Mouse (Mus musculus) ES-E14 (cell line): ENCODE data around the gene Taf1c. TPM values are rescaled to one million over a fixed set of nuclear protein-coding genes. Genes with fewer than 3 reads are reported as not detected.

Experiments used
- DNase-seq: peaks from one replicate; pipeline ENCODE4 v3.0.0-alpha.2; 2013; ENCODE audit warnings: low read depth, low spot score
- H3K27ac ChIP-seq: 2 replicates; pipeline ENCODE4 v1.5.1; 2012; ENCODE audit warnings: low read depth, mild to moderate bottlenecking, low read length, moderate library complexity, mixed read lengths; ENCODE audit not compliant: poor library complexity, insufficient read depth, severe bottlenecking
- H3K36me3 ChIP-seq: 2 replicates; pipeline ENCODE4 v1.6.1; 2012; ENCODE audit warnings: mild to moderate bottlenecking, low read length, moderate library complexity, mixed read lengths; ENCODE audit not compliant: control insufficient read depth, poor library complexity, insufficient read depth, severe bottlenecking
- H3K4me1 ChIP-seq, 2 experiments: fragments of 150-350 bp in 1 of 2; sonication (generic) in 1 of 2; 2 replicates each; pipeline ENCODE4 v1.6.1; 2012; ENCODE audit warnings: low read length in 2 of 2, mild to moderate bottlenecking in 1 of 2, mixed read lengths in 1 of 2; ENCODE audit not compliant: control insufficient read depth in 2 of 2, insufficient read depth in 2 of 2, poor library complexity in 1 of 2
- H3K4me3 ChIP-seq, 2 experiments: fragments of 150-350 bp in 1 of 2; sonication (generic) in 1 of 2; 2 replicates each; pipeline ENCODE4 v1.5.1; 2012; ENCODE audit warnings: low read length in 2 of 2, low read depth in 1 of 2, mild to moderate bottlenecking in 1 of 2, mixed read lengths in 1 of 2; ENCODE audit not compliant: insufficient read depth in 1 of 2, poor library complexity in 1 of 2, severe bottlenecking in 1 of 2
- H3K9ac ChIP-seq: 2 replicates; pipeline ENCODE4 v1.6.1; 2012; ENCODE audit warnings: low read depth, mild to moderate bottlenecking, low read length, mixed read lengths; ENCODE audit not compliant: poor library complexity, insufficient read depth, severe bottlenecking
- H3K9me3 ChIP-seq: fragments of 150-350 bp; sonication (generic); 2 replicates; pipeline ENCODE4 v1.6.1; 2012; ENCODE audit warnings: low read depth, mild to moderate bottlenecking, low read length; ENCODE audit not compliant: control insufficient read depth, insufficient read depth
- CHD2 ChIP-seq: IDR thresholded peaks from 2 replicates; pipeline ENCODE4 v1.6.1; 2014; ENCODE audit warnings: mild to moderate bottlenecking, low read depth, low read length, inconsistent platforms
- HCFC1 ChIP-seq: IDR thresholded peaks from 2 replicates; pipeline ENCODE4 v1.6.1; 2012; ENCODE audit warnings: low read length, inconsistent platforms, borderline replicate concordance; ENCODE audit not compliant: insufficient read depth
- MAFK ChIP-seq: IDR thresholded peaks from 2 replicates; pipeline ENCODE4 v1.6.1; 2014; ENCODE audit warnings: mild to moderate bottlenecking, low read depth, low read length, inconsistent platforms; ENCODE audit not compliant: insufficient read depth
- ZC3H11A ChIP-seq: IDR thresholded peaks from 2 replicates; pipeline ENCODE4 v1.6.1; 2012; ENCODE audit warnings: low read depth, mild to moderate bottlenecking, inconsistent platforms, low read length, borderline replicate concordance
- ZNF384 ChIP-seq: IDR thresholded peaks from 2 replicates; pipeline ENCODE4 v1.6.1; 2012; ENCODE audit warnings: low read depth, low read length, inconsistent platforms
- in situ Hi-C, 2 experiments: fragments of 600-800 bp; cut with MboI; formaldehyde crosslinking; loops; one replicate each; pipeline ENCODE4 v1.15.1; 2025; ENCODE audit warnings: low sequenced_read_pairs in 2 of 2, inconsistent platforms in 1 of 2; ENCODE audit not compliant: unreplicated experiment in 2 of 2
- total RNA-seq: library from RNA; depleted of rRNA; stranded (reverse); fragments of 300-350 nt; gene quantifications from 2 replicates; pipeline ENCODE4 v1.2.3, GENCODE M21; 2012

Gene Taf1c
- total RNA-seq, 1 experiment, result 24.8 TPM

- in situ Hi-C loops, result no loop called here
- Histone ChIP-seq H3K4me3 (no peak overlapping the region), H3K9ac (no peak overlapping the region), H3K36me3 (peaks cover 14% of the 10 kb centered on the region; the same call in 1 of the 2 replicates), H3K27ac (no peak overlapping the region), H3K4me1 (peaks cover 3 to 11% of the 10 kb centered on the region in 2 experiments; a peak in 2 of 4 replicates), H3K9me3 (no peaks in the 10 kb centered on the region)
- TF ChIP-seq HCFC1, result no peak
- TF ChIP-seq CHD2, result no peak
- no peak for TF ChIP-seq ZNF384
- TF ChIP-seq MAFK, result no peak
- no peak for TF ChIP-seq ZC3H11A
- no peak for DNase-seq
These were observed 36.1 kb downstream of the Taf1c start for GRCm38 (mm10) chr8:119568951-119569350.

- H3K36me3 ChIP-seq, result peaks cover 18% of the 10 kb centered on the region; the same call in 1 of the 2 replicates
- H3K4me3 ChIP-seq, result no peak overlapping the region
- no peak for TF ChIP-seq MAFK
- TF ChIP-seq HCFC1, result no peak
- no peak for TF ChIP-seq ZC3H11A
- TF ChIP-seq CHD2, result no peak
- TF ChIP-seq ZNF384, result no peak
- H3K9ac ChIP-seq, result no peak overlapping the region
- no peaks in the 10 kb centered on the region for H3K9me3 ChIP-seq
- no peak for DNase-seq
- H3K27ac ChIP-seq, result no peak overlapping the region
- in situ Hi-C loops, result no loop called here
- peaks cover 3 to 11% of the 10 kb centered on the region in 2 experiments; a peak in 2 of 4 replicates for H3K4me1 ChIP-seq
These were observed 36.8 kb downstream of the Taf1c start for GRCm38 (mm10) chr8:119568251-119568650.

DNA sequence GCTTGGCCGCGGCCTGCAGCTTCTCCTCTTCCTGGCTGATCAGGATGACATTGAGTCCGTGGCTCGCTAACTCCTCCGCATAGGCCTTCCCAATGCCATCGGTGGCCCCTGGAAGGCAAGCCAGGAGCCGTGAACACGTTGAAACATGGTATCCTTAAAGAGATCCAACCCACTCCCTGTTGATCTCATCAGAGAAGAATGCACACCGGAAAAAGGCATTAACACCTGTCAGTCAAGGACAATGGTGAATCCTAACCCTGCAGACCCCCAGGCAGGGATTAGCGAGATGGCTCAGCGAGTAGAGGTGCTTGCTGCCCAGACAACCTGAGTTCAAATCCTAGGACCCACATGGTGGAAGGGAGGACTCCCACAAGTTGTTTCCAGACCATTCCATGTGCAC lies 38.7 kb downstream of the Taf1c start:
- H3K4me3 ChIP-seq, result peak overlapping the region in 1 of 2 experiments; percentile 40; a peak in 1 of 4 replicates
- peak overlapping the region; percentile 5; the same call in 1 of the 2 replicates for H3K27ac ChIP-seq
- peaks cover 3 to 11% of the 10 kb centered on the region in 2 experiments; a peak in 2 of 4 replicates for H3K4me1 ChIP-seq
- H3K9ac ChIP-seq, result peak overlapping the region; percentile 20; the same call in 1 of the 2 replicates
- in situ Hi-C loops, result no loop called here
- TF ChIP-seq ZC3H11A, result no peak
- TF ChIP-seq HCFC1, result no peak
- no peak for TF ChIP-seq ZNF384
- TF ChIP-seq MAFK, result no peak
- TF ChIP-seq CHD2, result no peak
- peaks cover 22% of the 10 kb centered on the region; the same call in 1 of the 2 replicates for H3K36me3 ChIP-seq
- no peaks in the 10 kb centered on the region for H3K9me3 ChIP-seq
- peak; percentile 53 for DNase-seq

DNA sequence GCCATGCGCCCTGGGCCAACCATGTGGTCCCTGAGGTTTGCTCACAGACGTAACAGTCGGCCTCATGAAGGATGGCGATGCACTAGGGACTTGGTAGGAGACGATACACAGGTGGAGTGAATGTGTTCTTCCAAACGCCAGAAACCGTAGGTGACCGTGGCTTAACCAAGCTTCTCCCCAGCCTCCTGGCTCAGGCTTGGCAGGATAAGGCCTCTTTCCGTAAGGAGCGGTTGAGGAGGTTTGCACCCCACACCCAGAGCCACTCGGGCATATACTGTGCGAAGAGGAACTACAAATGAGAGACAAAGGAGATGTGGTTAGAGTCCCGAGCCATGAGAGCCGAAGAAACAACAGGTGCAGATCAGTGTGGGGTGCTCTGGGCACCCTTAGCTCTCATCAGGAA lies 41.2 kb downstream of the Taf1c start:
- H3K9ac ChIP-seq, result no peak overlapping the region
- DNase-seq, result no peak
- no peak overlapping the region for H3K27ac ChIP-seq
- no peak overlapping the region for H3K4me3 ChIP-seq
- H3K9me3 ChIP-seq, result no peaks in the 10 kb centered on the region
- H3K36me3 ChIP-seq, result peaks cover 22% of the 10 kb centered on the region; the same call in 1 of the 2 replicates
- TF ChIP-seq HCFC1, result no peak
- in situ Hi-C loops, result no loop called here
- peaks cover 3 to 12% of the 10 kb centered on the region in 2 experiments; a peak in 2 of 4 replicates for H3K4me1 ChIP-seq

- DNase-seq, result no peak
- Histone ChIP-seq H3K4me3 (peak overlapping the region in 1 of 2 experiments; percentile 34; a peak in 1 of 4 replicates), H3K36me3 (peaks cover 15% of the 10 kb centered on the region; the same call in 1 of the 2 replicates), H3K27ac (no peak overlapping the region), H3K9ac (peak overlapping the region; percentile 67), H3K4me1 (peaks cover 0 to 8% of the 10 kb centered on the region in 2 experiments; a peak in 1 of 4 replicates), H3K9me3 (no peaks in the 10 kb centered on the region)
- in situ Hi-C loops, result no loop called here
- TF ChIP-seq ZNF384 (no peak), HCFC1 (no peak), ZC3H11A (no peak), CHD2 (no peak), MAFK (no peak)
These were observed 45.7 kb downstream of the Taf1c start for GRCm38 (mm10) chr8:119559402-119559720.
